21 mouse cellular contexts compared by ENCODE assay signal in genomic region chr19:4454040-4454439, GRCm38 (mm10). TPM values are rescaled to one million over a fixed set of nuclear protein-coding genes. Genes with fewer than 3 reads are reported as not detected.
"Had no signal": no experiment of that assay in that cellular context is flagged by ENCODE, and none has a peak within 500 bp of the region (broad histone marks: within the 10 kb centered on the region; RNA-seq: fewer than 3 reads in every experiment).

No protein-coding gene starts in this region.

RNA-seq across cellular contexts. Expression of gene Syt12, which starts 23.2 kb away (rescaled TPM):
- total RNA-seq: granulocyte monocyte progenitor cell, adult 5-6 weeks had no signal

RNA-seq across cellular contexts. Expression of gene 2010003K11Rik, which starts 44.3 kb away (rescaled TPM):
- total RNA-seq: gastrocnemius, adult 2 months; gastrocnemius, postnatal 10 days; granulocyte monocyte progenitor cell, adult 5-6 weeks; heart, adult 8-10 months; heart, postnatal 4 days; layer of hippocampus, adult 18-20 months; layer of hippocampus, postnatal 10 days; layer of hippocampus, postnatal 25 days; left cerebral cortex, adult 2 months; left cerebral cortex, postnatal 14 days; left cerebral cortex, postnatal 36 days had no signal
- polyA plus RNA-seq: heart, embryonic 10.5 days; heart, embryonic 12.5 days; heart, embryonic 14.5 days; hindbrain, embryonic 12.5 days; hindbrain, embryonic 14.5 days; hindbrain, embryonic 16.5 days; inflammation-experienced regulatory T-cells, adult 6 months; limb, embryonic 11.5 days; limb, embryonic 15.5 days; liver, embryonic 12.5 days had no signal
